Mouse (Mus musculus) adipocyte (in vitro differentiated cells): Measurements from ENCODE around the gene Ate1.
"Not testable (repeated sequence)": the region's sequence is repeated elsewhere in the genome, so short reads cannot be mapped to it uniquely, and the experiment has no call there.

Experiments used
- DNase-seq: peaks from one replicate; pipeline ENCODE4 v3.0.0-alpha.2; 2016; ENCODE audit warnings: low spot score

Gene Ate1

GRCm38 (mm10) chr7:130520049-130520425 lies at the start of gene Ate1:
Gene Ate1, minus strand, starts transcription at chr7:130520369.
- DNase-seq, result no peak

- no peak for DNase-seq
These were observed 48.7 kb upstream of the Ate1 start for GRCm38 (mm10) chr7:130568783-130569436.

- DNase-seq, result no peak
These were observed 44.4 kb upstream of the Ate1 start for GRCm38 (mm10) chr7:130564596-130564995.

- DNase-seq, result no peak
These were observed 43.7 kb upstream of the Ate1 start for GRCm38 (mm10) chr7:130563880-130564279.

GRCm38 (mm10) chr7:130563276-130563675 lies 43.1 kb upstream of the Ate1 start:
- DNase-seq, result no peak

- no peak for DNase-seq
These were observed 40.8 kb upstream of the Ate1 start for GRCm38 (mm10) chr7:130560933-130561332.

- no peak for DNase-seq
These were observed 38.4 kb upstream of the Ate1 start for GRCm38 (mm10) chr7:130558592-130558991.

- DNase-seq, result peak; percentile 29
These were observed 35.4 kb upstream of the Ate1 start for GRCm38 (mm10) chr7:130555597-130555996.

GRCm38 (mm10) chr7:130553321-130553720 lies 33.2 kb upstream of the Ate1 start:
- DNase-seq, result no peak

GRCm38 (mm10) chr7:130552780-130553179 lies 32.6 kb upstream of the Ate1 start:
- peak; percentile 31 for DNase-seq

GRCm38 (mm10) chr7:130547635-130548175 lies 27.5 kb upstream of the Ate1 start:
- DNase-seq, result no peak

- peak; percentile 84 for DNase-seq
These were observed 26.8 kb upstream of the Ate1 start for GRCm38 (mm10) chr7:130546791-130547484.

GRCm38 (mm10) chr7:130546421-130546790 lies 26.2 kb upstream of the Ate1 start:
- no peak for DNase-seq

GRCm38 (mm10) chr7:130545893-130546292 lies 25.7 kb upstream of the Ate1 start:
- DNase-seq, result no peak

GRCm38 (mm10) chr7:130545401-130545800 lies 25.2 kb upstream of the Ate1 start:
- no peak for DNase-seq

- no peak for DNase-seq
These were observed 23.0 kb upstream of the Ate1 start for GRCm38 (mm10) chr7:130543181-130543580.

GRCm38 (mm10) chr7:130540176-130540575 lies 20.0 kb upstream of the Ate1 start:
- no peak for DNase-seq

GRCm38 (mm10) chr7:130537068-130537467 lies 16.9 kb upstream of the Ate1 start:
- no peak for DNase-seq

GRCm38 (mm10) chr7:130535174-130535573 lies 15.0 kb upstream of the Ate1 start:
- DNase-seq, result peak; percentile 45

GRCm38 (mm10) chr7:130533316-130534260 lies 13.4 kb upstream of the Ate1 start:
- DNase-seq, result peak; percentile 92

GRCm38 (mm10) chr7:130531138-130531537 lies 11.0 kb upstream of the Ate1 start:
- DNase-seq, result not testable (repeated sequence)

GRCm38 (mm10) chr7:130527306-130527705 lies 7.1 kb upstream of the Ate1 start:
- no peak for DNase-seq
